Mouse (Mus musculus) 416B (cell line): ENCODE measurements around the gene E130114P18Rik.

Experiments used
- DNase-seq: peaks from one replicate; pipeline ENCODE4 v3.0.0; 2011; ENCODE audit warnings: low read depth

Gene E130114P18Rik

DNA sequence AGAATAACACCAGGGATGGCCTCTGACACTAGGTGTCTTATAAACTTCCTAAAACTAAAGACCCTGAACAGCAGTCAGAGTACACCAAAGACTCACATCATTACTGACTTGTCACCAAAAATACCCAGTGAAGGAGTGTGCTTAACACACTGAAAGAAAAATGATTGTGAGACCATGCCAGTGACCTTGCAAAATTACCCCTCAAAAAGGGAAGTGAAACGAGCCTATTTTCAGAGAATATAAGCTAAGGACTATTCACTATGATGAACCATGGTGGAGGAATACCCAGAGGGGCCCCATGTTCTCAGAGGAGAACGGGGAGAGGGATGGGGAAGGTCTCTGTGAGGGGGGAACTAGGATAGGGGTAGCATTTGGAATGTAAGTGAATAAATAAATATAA, 245.8 kb downstream of the E130114P18Rik start:
- no peak for DNase-seq

- no peak for DNase-seq
Observed at GRCm38 (mm10) chr4:97528517-97528916, 249.4 kb downstream of the E130114P18Rik start.
